Mouse (Mus musculus) neural tube, embryonic 14.5 days (tissue): ENCODE measurements around the gene Eif4a1. TPM values are rescaled to one million over a fixed set of nuclear protein-coding genes. Genes with fewer than 3 reads are reported as not detected.
A peak's percentile ranks its signal among the peaks of the same experiment; 100 is the strongest.
"Not testable (repeated sequence)": the region's sequence is repeated elsewhere in the genome, so short reads cannot be mapped to it uniquely, and the experiment has no call there.

Experiments
- ATAC-seq: fragments of 200-750 bp; cut with Nextera tagmentation; 2 replicates; pipeline ENCODE4 v1.8.0; 2017; ENCODE audit warnings: low read depth, mild to moderate bottlenecking, moderate TSS enrichment, moderate library complexity
- H3K27ac ChIP-seq: fragments of 300-500 bp; sonication (generic); 2 replicates; pipeline ENCODE4 v1.5.1; 2014; ENCODE audit warnings: low read depth, mild to moderate bottlenecking, control low read depth, low read length, moderate library complexity, mixed read lengths
- H3K27me3 ChIP-seq: fragments of 300-500 bp; sonication (generic); 2 replicates; pipeline ENCODE4 v1.6.1; 2014; ENCODE audit warnings: low read length; ENCODE audit not compliant: control insufficient read depth, insufficient read depth
- H3K36me3 ChIP-seq: fragments of 300-500 bp; sonication (generic); 2 replicates; pipeline ENCODE4 v1.6.1; 2014; ENCODE audit warnings: low read length, mixed read lengths; ENCODE audit not compliant: control insufficient read depth, insufficient read depth
- H3K4me1 ChIP-seq: fragments of 300-500 bp; sonication (generic); 2 replicates; pipeline ENCODE4 v1.6.1; 2014; ENCODE audit warnings: low read length; ENCODE audit not compliant: control insufficient read depth, insufficient read depth
- H3K4me2 ChIP-seq: fragments of 300-500 bp; sonication (generic); 2 replicates; pipeline ENCODE4 v1.6.1; 2014; ENCODE audit warnings: mild to moderate bottlenecking, low read depth, low read length, control low read depth
- H3K4me3 ChIP-seq: fragments of 300-500 bp; sonication (generic); 2 replicates; pipeline ENCODE4 v1.5.1; 2014; ENCODE audit warnings: low read depth, low read length, control low read depth, mixed read lengths
- H3K9ac ChIP-seq: fragments of 300-500 bp; sonication (generic); replicated peaks from 2 replicates; pipeline ENCODE4 v1.6.1; 2014; ENCODE audit warnings: low read depth, mild to moderate bottlenecking, control low read depth, low read length, mixed read lengths
- H3K9me3 ChIP-seq: fragments of 300-500 bp; sonication (generic); 2 replicates; pipeline ENCODE4 v1.6.1; 2016; ENCODE audit warnings: low read length; ENCODE audit not compliant: control insufficient read depth
- WGBS: fragments of 180-500 bp; shearing (Covaris S2); extraction: QIAGEN DNeasy Blood & Tissue Kit; methylation state at CpG from one replicate; pipeline ENCODE4 v1.1.7; 2014; 5-methylcytosine and 5-hydroxymethylcytosine counted together
- polyA plus RNA-seq: library from polyadenylated mRNA; unstranded; fragments of >200 nt; fragmentation: Nextera tagmentation; extraction: Ambion mirVana; gene quantifications from 2 replicates; pipeline ENCODE4 v1.2.1, GENCODE M21; 2014

The Eif4a1 gene
- polyA plus RNA-seq, 1 experiment from 2014 or later: 643 TPM

DNA sequence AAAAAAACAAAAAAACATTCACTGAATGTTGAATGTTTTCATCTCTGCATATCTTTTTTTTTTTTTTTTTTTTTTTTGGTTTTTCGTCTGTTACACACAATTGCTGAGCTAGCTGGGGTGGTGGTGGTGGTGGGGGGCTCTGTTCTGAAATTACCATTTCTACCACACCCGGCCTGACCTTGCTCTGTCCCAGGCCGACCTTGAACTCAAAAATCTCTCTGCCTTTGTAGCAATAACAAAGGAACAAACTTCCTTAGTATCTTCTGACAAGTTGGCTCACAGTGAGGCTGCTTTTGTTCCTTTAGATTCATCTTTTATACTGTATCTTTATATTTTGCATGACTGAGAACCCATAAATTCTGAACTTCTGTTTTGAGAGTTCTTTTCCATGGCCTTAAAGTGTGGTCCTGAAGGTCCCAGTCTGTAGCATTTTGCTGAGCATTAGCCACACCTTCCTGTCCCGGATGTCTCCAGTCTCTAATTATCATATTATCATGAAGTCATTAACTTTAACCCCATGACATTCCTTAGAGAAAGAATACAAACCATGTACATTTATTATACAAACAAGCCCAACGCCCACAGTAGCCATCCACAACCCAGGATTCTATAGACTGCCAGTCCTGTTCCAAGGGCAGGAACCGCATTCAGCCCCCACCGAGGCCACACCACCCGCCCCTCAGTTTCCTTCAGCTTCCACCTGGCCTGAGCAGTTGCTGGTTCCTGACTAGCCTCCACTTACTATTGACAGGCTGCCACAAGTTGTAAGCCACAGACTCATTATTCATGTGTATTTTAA lies 31.8 kb upstream of the Eif4a1 start:
- no peak overlapping the region for H3K9ac ChIP-seq
- H3K27me3 ChIP-seq: no peaks in the 10 kb centered on the region
- no peaks in the 10 kb centered on the region for H3K4me1 ChIP-seq
- 78% methylated on average over 8 of the region's 8 CpGs for WGBS
- no peak overlapping the region for H3K4me3 ChIP-seq
- H3K9me3 ChIP-seq: no peaks in the 10 kb centered on the region
- no peaks in the 10 kb centered on the region for H3K36me3 ChIP-seq
- no peak overlapping the region for H3K27ac ChIP-seq
- ATAC-seq: no peak
- no peak overlapping the region for H3K4me2 ChIP-seq

DNA sequence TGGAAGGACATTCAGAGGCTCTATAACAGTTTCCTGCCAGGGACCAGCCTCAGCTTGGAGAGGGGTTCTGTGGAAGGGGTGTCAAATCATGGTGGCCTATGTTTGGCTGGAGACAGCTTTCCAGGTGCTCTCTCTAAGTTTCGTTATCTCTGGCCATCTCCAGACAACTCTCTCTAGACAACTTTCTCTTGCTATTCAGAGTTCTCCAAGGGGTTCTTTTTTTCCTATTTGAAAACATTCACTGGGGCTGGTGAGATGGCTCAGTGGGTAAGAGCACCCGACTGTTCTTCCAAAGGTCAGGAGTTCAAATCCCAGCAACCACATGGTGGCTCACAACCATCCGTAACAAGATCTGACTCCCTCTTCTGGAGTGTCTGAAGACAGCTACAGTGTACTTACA lies 31.2 kb upstream of the Eif4a1 start:
- H3K4me1 ChIP-seq, H3K27ac ChIP-seq, H3K9me3 ChIP-seq, H3K9ac ChIP-seq, H3K36me3 ChIP-seq, H3K4me2 ChIP-seq, H3K4me3 ChIP-seq, ATAC-seq, H3K27me3 ChIP-seq: not testable (repeated sequence)
- 59% methylated on average over 2 of the region's 3 CpGs for WGBS

DNA sequence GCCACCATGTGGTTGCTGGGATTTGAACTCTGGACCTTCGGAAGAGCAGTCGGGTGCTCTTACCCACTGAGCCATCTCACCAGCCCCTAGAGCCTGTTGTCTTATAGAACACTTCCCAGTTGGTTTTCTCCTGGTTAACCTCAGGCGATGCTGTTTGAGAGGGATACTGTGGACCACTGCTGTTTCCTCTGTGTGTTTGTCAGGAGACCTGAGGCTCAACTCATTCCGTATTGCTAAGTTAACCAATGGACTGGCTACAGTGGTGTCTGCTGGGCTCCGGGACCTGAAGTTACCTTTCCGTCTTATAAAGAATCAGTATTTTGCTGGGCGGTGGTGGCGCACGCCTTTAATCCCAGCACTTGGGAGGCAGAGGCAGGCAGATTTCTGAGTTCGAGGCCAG lies 30.7 kb upstream of the Eif4a1 start:
- not testable (repeated sequence) for H3K4me3 ChIP-seq, H3K36me3 ChIP-seq
- WGBS: 93% methylated on average over 10 of the region's 10 CpGs

DNA sequence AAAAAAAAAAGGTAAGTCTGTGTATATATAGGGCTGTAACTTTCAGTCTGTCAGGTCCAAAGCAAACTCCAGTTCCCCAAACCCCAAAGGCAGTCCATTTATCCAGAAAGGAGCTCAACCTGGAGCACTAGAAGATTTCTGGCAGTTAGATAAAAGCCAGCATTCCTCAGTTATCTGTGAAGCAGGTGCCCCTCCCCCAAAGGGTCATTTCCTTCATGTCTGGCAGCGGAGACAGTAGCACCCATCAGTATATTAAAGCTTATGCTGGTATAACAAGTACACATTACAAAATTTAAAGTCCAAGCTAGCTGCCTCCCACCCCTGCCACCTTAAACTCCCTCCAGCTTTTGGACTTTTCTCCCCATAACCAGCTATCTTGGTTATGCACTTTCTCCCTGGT lies 27.4 kb upstream of the Eif4a1 start:
- H3K27me3 ChIP-seq: no peaks in the 10 kb centered on the region
- no peaks in the 10 kb centered on the region for H3K9me3 ChIP-seq
- no peak overlapping the region for H3K4me2 ChIP-seq
- peaks cover 10% of the 10 kb centered on the region; the same call in 1 of the 2 replicates for H3K4me1 ChIP-seq
- no peak overlapping the region for H3K4me3 ChIP-seq
- H3K36me3 ChIP-seq: no peaks in the 10 kb centered on the region
- 64% methylated on average over 1 of the region's 1 CpGs for WGBS
- no peak for ATAC-seq
- no peak overlapping the region for H3K27ac ChIP-seq
- H3K9ac ChIP-seq: no peak overlapping the region

More for the DNA sequence above, 30.7 kb upstream of the Eif4a1 start:
- H3K9ac ChIP-seq, H3K27ac ChIP-seq, ATAC-seq, H3K4me2 ChIP-seq, H3K9me3 ChIP-seq, H3K4me1 ChIP-seq, H3K27me3 ChIP-seq: not testable (repeated sequence)

DNA sequence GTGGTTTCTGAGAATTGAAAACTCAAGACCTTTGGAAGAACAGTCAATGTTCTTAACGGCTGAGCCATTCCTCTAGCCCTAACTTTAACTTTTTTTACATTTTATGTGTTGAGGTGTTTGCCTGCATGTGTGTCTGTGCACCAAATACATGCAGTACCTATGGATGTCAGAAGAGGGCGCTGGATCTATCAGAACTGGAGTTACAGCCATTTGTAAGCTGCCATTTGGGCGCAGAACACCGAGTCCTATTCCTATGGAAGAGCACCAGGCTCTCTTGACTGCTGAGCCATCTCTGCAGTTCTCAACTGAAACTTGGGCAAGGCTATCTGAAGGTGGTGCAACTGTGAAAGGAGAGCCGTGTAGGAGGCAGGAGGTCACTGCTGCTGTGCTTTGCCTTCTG lies 26.4 kb upstream of the Eif4a1 start:
- WGBS: 73% methylated on average over 5 of the region's 5 CpGs
- no peak overlapping the region for H3K9ac ChIP-seq
- no peak overlapping the region for H3K4me2 ChIP-seq

DNA sequence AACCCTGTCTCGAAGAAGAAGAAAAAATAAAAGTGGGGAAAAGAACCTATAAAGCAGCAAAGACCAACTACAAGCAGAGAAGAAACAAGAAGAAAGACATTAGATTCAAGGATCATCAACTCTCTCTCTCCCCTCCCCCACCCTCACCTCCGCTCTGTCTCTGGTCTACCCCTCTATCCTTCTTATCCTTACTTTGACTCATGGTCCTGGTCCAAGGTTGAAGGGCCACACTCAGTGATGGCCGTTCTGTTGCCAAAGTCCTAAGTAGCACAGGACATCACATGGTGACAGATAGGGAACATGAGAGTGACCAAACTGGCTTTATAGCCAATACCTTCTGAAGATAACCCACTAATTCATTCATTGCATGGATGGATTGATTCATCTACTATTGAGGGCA lies 25.2 kb upstream of the Eif4a1 start:
- Histone ChIP-seq H3K27ac (no peak overlapping the region), H3K27me3 (no peaks in the 10 kb centered on the region), H3K36me3 (no peaks in the 10 kb centered on the region), H3K4me1 (peaks cover 10% of the 10 kb centered on the region; the same call in 1 of the 2 replicates), H3K4me3 (no peak overlapping the region), H3K9me3 (no peaks in the 10 kb centered on the region), H3K4me2 (no peak overlapping the region), H3K9ac (no peak overlapping the region)
- no peak for ATAC-seq
- 96% methylated on average over 3 of the region's 3 CpGs for WGBS

More for the DNA sequence above, 26.4 kb upstream of the Eif4a1 start:
- no peak overlapping the region for H3K4me3 ChIP-seq
- H3K27ac ChIP-seq: no peak overlapping the region
- peaks cover 10% of the 10 kb centered on the region; the same call in 1 of the 2 replicates for H3K4me1 ChIP-seq
- no peaks in the 10 kb centered on the region for H3K27me3 ChIP-seq
- ATAC-seq: no peak
- H3K9me3 ChIP-seq: no peaks in the 10 kb centered on the region
- no peaks in the 10 kb centered on the region for H3K36me3 ChIP-seq

DNA sequence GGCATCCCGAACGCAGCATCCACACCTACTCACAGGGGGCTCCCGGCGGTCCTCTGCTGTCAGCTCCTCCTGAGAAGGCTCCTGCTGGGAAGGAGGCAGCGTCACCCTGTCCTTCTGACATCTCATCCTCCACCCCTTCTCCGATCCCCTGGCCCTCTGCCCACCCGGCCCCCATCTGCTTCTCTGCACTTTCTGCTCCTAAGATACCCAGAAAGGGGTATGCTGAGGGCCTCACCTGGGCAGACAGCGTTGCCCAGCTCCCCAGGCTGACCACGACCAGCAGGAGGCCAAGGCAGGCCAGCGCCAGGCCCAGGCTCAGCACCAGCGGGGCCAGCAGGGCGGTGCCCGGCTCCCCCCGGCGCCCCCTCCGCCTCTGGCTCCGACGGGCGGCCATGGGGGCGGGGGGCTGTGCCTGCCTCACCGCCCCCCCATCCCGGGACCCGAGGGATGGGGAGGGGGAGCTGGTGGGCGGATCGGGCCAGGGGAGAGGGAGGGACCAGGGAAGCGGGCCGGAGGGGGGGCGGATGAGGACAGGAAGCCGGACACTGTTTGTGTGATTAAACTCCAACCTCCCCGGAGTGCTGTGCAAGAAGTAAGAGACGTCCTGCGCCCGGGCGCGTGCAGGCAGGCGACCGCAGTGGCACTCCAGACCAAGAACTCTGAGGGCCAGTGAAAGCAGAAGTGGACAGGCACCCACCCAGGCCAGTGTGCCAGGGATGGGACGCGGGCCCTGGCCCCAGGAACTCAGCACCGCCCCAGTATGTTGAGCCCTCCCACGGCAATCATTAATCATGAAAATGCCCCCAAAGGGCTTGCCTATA lies 23.3 kb upstream of the Eif4a1 start, which contains the start of the genes Tnfsf12 and Tnfsfm13:
TSS of gene Tnfsf12 (minus strand) at position 489 of the 821 bp plus-strand sequence.
TSS of gene Tnfsfm13 (minus strand) at position 738 of the 821 bp plus-strand sequence.
- under 1% methylated on average over 40 of the region's 41 CpGs for WGBS
- Histone ChIP-seq H3K9me3 (no peaks in the 10 kb centered on the region), H3K36me3 (no peaks in the 10 kb centered on the region), H3K9ac (peak within 1 kb of the TSS; percentile 64), H3K27ac (no peak within 1 kb of the TSS), H3K4me3 (peak within 1 kb of the TSS; percentile 40), H3K4me2 (peak within 1 kb of the TSS; percentile 81), H3K4me1 (peaks cover 10% of the 10 kb centered on the region; the same call in 1 of the 2 replicates), H3K27me3 (no peaks in the 10 kb centered on the region)
- ATAC-seq: 0 out of 2 replicates have a peak, but pooled peaks have one; percentile 44

DNA sequence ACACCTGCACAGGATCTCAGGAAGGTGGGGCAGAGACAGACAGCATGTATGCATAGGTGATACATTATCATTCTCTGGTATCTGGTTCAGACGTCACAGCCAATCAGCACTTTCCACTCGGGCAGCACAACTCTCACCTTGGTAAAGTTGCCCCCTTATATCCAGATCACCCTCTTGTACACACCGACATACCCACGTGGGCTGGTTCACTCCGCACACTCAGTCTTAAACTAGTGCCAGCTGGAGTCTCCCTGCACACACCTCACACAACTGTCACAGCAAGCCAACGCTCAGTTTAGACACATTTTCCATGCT lies 22.8 kb upstream of the Eif4a1 start:
- 24% methylated on average over 6 of the region's 6 CpGs for WGBS
- H3K4me3 ChIP-seq: peak overlapping the region; percentile 40
- H3K27ac ChIP-seq: no peak overlapping the region
- H3K4me2 ChIP-seq: peak overlapping the region; percentile 81
- no peak for ATAC-seq
- H3K27me3 ChIP-seq: no peaks in the 10 kb centered on the region
- no peaks in the 10 kb centered on the region for H3K9me3 ChIP-seq
- H3K9ac ChIP-seq: peak overlapping the region; percentile 64
- H3K36me3 ChIP-seq: no peaks in the 10 kb centered on the region
- peaks cover 10% of the 10 kb centered on the region; the same call in 1 of the 2 replicates for H3K4me1 ChIP-seq
